Mouse (Mus musculus): ENCODE results near the gene Ldlr.
A peak's percentile ranks its signal among the peaks of the same experiment; 100 is the strongest.
"Not testable (repeated sequence)": the region's sequence is repeated elsewhere in the genome, so short reads cannot be mapped to it uniquely, and the experiment has no call there.

The Ldlr gene

GRCm38 (mm10) chr9:21754516-21755321 lies 31.4 kb downstream of the Ldlr start:
- no peak for DNase-seq (ENCODE audit: low spot score)

- DNase-seq (ENCODE audit: low spot score), result no peak
Observed at GRCm38 (mm10) chr9:21758576-21759529, 35.6 kb downstream of the Ldlr start.

- peak; percentile 29 for DNase-seq (ENCODE audit: low spot score)
Observed at GRCm38 (mm10) chr9:21759718-21760117, 36.4 kb downstream of the Ldlr start.

- peak; percentile 97 for DNase-seq (ENCODE audit: low spot score)
Observed at GRCm38 (mm10) chr9:21760155-21761088, 37.1 kb downstream of the Ldlr start, which contains the start of gene Spc24. Spc24 (minus strand) TSS chr9:21760303.

GRCm38 (mm10) chr9:21762135-21762534 lies 38.9 kb downstream of the Ldlr start:
- no peak for DNase-seq (ENCODE audit: low spot score)

GRCm38 (mm10) chr9:21764084-21764999 lies 41.1 kb downstream of the Ldlr start:
- no peak for DNase-seq (ENCODE audit: low spot score)

- DNase-seq (ENCODE audit: low spot score), result no peak
Observed at GRCm38 (mm10) chr9:21767896-21768295, 44.6 kb downstream of the Ldlr start.

GRCm38 (mm10) chr9:21768511-21769411 lies 45.5 kb downstream of the Ldlr start:
- no peak for DNase-seq (ENCODE audit: low spot score)

GRCm38 (mm10) chr9:21769558-21770183 lies 46.4 kb downstream of the Ldlr start:
- DNase-seq (ENCODE audit: low spot score), result no peak

- not testable (repeated sequence) for DNase-seq (ENCODE audit: low spot score)
Observed at GRCm38 (mm10) chr9:21773396-21773795, 50.1 kb downstream of the Ldlr start.

- no peak for DNase-seq (ENCODE audit: low spot score)
Observed at GRCm38 (mm10) chr9:21774353-21774752, 51.1 kb downstream of the Ldlr start.

GRCm38 (mm10) chr9:21777726-21778125 lies 54.4 kb downstream of the Ldlr start:
- DNase-seq (ENCODE audit: low spot score), result no peak

- no peak for DNase-seq (ENCODE audit: low spot score)
Observed at GRCm38 (mm10) chr9:21781657-21782468, 58.6 kb downstream of the Ldlr start.

- DNase-seq (ENCODE audit: low spot score), result no peak
Observed at GRCm38 (mm10) chr9:21784517-21785307, 61.4 kb downstream of the Ldlr start.

GRCm38 (mm10) chr9:21786309-21786708 lies 63.0 kb downstream of the Ldlr start:
- DNase-seq (ENCODE audit: low spot score), result not testable (repeated sequence)

- DNase-seq (ENCODE audit: low spot score), result peak; percentile 34
Observed at GRCm38 (mm10) chr9:21786906-21787305, 63.6 kb downstream of the Ldlr start.

- no peak for DNase-seq (ENCODE audit: low spot score)
Observed at GRCm38 (mm10) chr9:21787654-21788053, 64.4 kb downstream of the Ldlr start.

Data from c-Kit-positive CD71-positive TER-119-positive erythroid progenitor cells, embryonic 14.5 days (primary cell).